Mouse (Mus musculus) frontal cortex, postnatal 25 days (tissue): ENCODE data around the gene Ssxb6.
"Not testable (repeated sequence)": the region's sequence is repeated elsewhere in the genome, so short reads cannot be mapped to it uniquely, and the experiment has no call there.

Experiments used
- DNase-seq, 2 experiments: peaks; one replicate each; pipeline ENCODE4 v3.0.0; 2022; ENCODE audit warnings: low spot score in 2 of 2

Gene Ssxb6

GRCm38 (mm10) chrX:8548155-8548554 lies at the start of gene Ssxb6:
Gene Ssxb6 (minus strand): TSS chrX:8548255.
- DNase-seq = not testable (repeated sequence)

DNA sequence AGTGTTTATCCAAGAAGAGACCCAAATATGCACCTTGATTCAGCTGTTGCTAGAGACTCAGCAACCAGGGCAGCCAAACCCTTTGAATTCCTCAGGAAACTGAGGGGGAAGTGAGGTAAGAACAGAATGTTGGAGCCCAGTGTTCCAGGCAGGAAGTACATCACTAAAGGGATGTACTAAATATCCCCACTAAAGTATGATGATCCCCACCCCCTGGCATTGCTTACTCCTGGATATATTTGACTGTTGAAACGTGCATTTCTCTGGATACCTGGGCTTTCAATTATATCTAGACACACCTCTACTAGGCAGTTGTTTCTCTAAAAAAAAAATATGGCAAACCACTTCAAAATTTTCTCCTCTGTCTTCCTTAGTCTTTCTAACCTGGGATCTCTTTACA lies 43.7 kb upstream of the Ssxb6 start, which contains the start of gene Ssxb3:
Ssxb3 (minus strand) TSS at position 101 of the 400 bp plus-strand sequence.
- not testable (repeated sequence) for DNase-seq

DNA sequence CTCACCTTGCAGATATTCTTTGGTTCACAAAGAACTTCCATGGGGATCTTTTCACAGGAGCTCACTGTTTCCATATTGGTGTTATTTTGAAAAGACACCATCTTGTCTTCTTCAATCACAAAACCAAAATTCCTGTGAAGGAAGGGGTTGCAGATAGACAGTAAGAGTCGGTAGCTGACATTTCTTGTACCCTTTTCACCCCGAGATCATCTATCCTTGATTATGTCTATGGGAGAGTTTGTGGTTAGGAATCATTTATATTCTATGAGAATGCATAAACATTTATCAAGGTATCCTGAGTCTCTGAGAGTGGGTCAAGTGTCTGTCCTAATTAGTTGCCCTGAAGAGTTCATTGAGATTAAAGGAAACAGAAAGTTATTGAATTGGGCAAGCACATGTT lies 23.2 kb downstream of the Ssxb6 start, which contains the start of gene Gm14459:
Gm14459 (minus strand) TSS at position 101 of the 400 bp plus-strand sequence.
- DNase-seq = no peak
